Mouse (Mus musculus) lung, postnatal 0 days (tissue): Measurements from ENCODE around the gene Lnpep.

Source experiments
- CTCF ChIP-seq: IDR thresholded peaks from 2 replicates; pipeline ENCODE4 v1.5.1; 2016; ENCODE audit warnings: antibody characterized with exemption, mild to moderate bottlenecking
- EP300 ChIP-seq: IDR thresholded peaks from 2 replicates; pipeline ENCODE4 v1.6.1; 2016; ENCODE audit warnings: antibody characterized with exemption, mild to moderate bottlenecking, control low read depth

DNA sequence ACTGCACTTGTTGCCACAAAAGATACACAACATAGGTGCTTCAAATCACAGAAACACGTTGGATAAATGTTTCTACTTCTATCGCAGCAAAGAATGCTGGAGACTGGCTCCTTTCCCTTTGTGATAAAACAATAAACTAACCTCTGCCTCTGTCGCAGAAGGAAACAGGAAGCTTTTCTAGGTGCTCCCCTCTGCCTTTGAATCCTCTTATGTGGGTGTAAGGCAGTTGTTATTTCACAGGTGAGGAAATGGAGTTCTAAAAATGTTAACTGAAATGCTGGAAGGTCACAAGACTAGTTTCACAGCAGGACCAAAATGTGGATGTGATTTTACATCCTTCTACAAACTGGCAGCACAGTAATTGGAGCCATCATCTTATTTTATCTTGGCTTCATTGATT lies 11.3 kb upstream of the Lnpep start:
- no peak for TF ChIP-seq CTCF
- TF ChIP-seq EP300, result no peak
